Mouse (Mus musculus) layer of hippocampus, postnatal 14 days (tissue): ENCODE measurements around the gene Srarp. TPM values are rescaled to one million over a fixed set of nuclear protein-coding genes. Genes with fewer than 3 reads are reported as not detected.

Source experiments
- DNase-seq, 2 experiments: peaks; one replicate each; pipeline ENCODE4 v3.0.0; 2021 to 2022; ENCODE audit warnings: low spot score in 2 of 2, mixed read lengths in 1 of 2
- total RNA-seq, 2 experiments: library from RNA; stranded (reverse); gene quantifications; 2 replicates each; pipeline ENCODE4 v1.2.3; 2021

Gene Srarp
- total RNA-seq, 2 experiments from 2014 or later: 4.0 to 4.4 TPM

GRCm38 (mm10) chr4:141458236-141458635, 22.3 kb upstream of the Srarp start:
- no peak for DNase-seq

DNA sequence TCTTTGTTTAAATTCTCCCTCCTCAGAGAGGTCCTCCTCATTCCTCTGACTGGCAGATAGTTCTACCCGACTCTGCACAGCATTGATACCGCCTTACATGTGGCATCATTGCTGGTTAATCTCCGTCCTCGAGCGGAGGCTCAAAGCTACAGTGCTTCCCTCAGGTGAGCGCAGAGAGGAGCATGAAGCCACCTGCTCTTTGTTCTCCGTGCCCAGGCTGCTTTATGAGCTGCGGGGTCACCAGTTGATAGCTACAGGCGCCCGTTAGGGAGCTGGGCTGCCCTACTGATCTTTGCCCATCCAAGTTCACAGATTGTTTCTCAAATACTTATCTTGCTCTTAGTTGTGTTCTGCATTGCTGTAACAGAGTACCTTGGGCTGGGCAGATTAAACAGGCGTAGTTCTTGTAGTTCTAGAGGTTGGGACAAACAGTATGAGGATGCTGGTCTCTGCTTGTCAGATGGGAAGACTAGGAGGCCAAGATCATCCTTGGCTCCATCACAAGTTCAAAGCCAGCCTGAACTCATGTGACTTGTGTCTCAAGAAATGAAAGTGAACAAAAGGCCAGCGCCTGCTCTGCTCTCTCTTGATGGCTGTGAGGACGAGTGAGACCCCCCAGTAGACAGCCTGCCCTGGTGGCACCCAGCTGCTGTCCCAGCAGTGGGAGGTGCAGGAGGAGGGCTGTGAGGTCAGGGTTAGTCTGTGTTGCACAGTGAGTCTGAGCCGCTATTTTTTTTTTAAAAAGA, 20.5 kb upstream of the Srarp start:
- no peak for DNase-seq

DNA sequence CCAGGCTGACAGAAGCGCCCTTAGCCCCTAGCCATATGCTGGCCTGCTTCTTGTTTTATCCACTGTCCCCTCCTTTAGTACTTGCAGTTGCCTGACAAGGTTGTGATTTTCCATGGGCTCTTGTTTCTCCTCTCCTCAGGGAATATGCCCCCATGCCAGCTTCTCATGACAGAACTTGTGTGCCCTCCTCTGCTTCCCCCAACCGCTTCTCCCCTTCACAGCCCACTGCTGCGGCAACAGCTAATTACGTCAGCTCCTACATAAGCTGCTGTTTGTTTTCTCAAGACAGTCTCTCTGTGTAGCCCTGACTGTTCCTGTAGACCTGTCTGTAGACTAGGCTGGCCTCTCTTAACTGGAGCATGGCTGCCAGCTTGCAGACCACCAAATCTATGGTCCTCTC, 19.6 kb upstream of the Srarp start:
- DNase-seq: no peak

GRCm38 (mm10) chr4:141454581-141455350, 18.9 kb upstream of the Srarp start:
- no peak for DNase-seq

DNA sequence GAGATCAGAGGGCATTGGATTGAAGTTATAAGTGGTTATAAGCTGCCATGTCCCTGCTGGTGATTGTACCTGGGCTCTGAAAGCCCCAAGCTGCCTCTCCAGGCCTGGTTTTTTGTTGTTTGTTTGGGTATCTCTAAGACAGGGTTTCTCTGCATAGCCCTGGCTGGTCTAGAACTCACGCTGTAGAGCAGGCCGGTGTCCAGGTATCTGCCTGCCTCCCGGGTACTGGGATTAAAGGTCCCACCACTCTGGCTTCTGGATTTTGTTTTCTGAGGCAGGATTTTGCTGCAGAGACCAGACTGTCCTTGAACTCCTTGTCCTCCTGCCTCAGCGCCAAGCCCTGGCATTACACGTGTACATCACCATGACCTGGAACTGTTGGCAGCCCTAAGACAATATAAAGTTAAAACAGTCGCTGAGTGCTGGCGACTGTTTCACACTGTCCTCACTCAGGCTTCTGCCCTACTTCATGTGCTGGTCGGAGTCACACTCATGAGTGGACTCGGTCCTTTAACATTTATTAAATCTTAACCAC, 16.1 kb upstream of the Srarp start:
- DNase-seq: no peak

- DNase-seq: no peak
Observed at GRCm38 (mm10) chr4:141451251-141451650, 15.3 kb upstream of the Srarp start.

GRCm38 (mm10) chr4:141446211-141446610, 10.3 kb upstream of the Srarp start:
- no peak for DNase-seq

DNA sequence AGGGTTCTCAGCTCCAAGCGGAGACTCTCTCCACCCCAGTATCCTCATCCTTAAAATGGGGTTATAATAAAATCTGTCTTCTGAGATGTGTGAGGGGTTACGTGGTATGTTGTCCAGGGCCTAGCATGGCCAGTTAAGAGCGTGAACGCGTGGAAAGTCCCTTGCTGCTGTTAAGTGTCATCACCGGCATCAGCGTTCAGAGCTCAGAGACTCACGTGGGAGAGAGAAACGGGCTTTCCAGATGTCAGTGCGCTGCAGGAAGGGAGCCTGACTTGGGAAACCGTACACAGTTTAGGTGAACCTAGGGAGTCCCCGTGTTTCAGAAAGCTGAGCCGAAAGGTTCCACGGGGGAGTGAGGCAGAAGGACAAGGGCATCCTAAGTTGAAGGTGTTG, 9.4 kb upstream of the Srarp start:
- DNase-seq: no peak

DNA sequence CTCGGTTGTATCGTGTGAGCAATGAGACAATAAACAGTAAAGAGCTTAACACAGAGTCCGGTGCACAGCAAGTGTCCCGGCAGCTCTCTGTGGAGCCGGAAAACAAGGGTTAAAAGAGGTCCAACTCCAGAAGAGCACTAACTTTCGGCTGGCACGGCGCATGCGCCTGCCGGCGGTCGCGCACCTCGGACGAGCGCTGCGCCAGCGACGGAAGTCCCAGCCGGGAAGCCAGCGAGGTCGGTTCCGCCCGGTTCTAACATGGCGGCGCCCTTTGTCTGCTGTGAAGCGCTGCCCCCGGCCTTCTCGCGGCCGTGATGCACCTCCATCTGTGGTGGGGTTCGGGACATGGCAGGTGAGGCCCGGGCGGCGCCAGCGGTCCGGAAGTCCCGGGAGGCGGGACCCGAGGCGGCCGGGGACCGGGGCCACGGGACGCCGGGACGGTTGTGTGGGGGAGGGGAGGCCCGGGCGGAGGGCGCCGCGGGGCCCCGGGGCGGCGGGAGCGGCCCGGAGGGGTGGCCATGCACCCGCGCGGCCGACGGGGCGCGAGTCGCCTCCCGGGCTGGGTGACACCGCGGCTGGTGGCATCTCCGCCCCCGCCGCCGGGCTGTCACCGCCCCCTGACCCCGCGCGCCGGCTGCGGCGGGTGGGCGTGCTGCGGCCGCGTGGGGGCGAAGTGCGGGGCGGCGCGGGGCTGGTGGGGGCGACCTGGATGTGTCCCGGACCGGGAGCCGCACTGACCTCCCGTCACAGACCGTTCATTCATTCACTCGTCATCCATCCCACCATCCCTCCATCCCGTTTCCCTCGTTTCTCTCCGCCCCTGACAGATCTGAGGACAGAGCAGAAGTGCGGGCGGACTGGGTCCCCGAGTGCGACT, 8.8 kb upstream of the Srarp start, which contains the start of gene Zbtb17:
Zbtb17 (plus strand) TSS at position 204 of the 877 bp plus-strand sequence.
- DNase-seq: peak; percentile 85 to 90

DNA sequence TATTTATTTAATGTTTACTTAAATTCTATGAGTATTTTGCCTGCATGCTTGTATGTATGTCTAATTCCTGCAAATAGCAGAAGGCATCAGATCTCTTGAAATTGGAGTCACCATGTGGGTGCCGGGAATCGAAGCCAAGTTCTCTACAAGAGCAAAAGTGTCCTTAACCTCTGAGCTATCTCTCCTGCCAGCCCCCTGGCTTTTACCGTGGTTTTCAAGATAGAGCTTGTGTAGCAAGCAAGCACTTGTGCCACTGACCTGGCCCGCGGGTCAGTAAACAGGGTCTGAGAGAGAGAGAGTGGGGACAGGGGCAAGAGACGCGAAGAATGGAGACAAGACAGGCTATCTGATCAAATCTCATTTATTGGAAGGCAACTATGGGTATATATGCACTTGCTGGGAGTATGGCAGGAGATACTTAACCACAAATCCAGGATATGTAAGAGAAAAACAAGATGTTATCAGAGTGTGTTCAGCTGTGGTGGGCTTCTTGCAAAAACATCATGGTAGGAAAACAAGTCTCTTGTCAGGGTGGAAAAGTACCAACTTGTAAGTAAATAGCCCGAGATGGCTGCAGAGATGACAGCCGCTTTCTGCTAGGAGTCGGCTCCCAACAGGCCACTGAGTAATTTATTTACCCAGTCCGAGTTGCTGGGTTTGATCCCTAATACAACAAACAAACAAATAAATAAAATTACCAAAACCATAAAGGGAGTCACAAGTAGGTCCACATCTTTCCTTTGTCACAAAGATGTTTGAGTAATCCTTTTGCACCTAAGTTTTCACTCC, 7.9 kb upstream of the Srarp start:
- no peak for DNase-seq

GRCm38 (mm10) chr4:141440877-141441276, 5.0 kb upstream of the Srarp start:
- no peak for DNase-seq

DNA sequence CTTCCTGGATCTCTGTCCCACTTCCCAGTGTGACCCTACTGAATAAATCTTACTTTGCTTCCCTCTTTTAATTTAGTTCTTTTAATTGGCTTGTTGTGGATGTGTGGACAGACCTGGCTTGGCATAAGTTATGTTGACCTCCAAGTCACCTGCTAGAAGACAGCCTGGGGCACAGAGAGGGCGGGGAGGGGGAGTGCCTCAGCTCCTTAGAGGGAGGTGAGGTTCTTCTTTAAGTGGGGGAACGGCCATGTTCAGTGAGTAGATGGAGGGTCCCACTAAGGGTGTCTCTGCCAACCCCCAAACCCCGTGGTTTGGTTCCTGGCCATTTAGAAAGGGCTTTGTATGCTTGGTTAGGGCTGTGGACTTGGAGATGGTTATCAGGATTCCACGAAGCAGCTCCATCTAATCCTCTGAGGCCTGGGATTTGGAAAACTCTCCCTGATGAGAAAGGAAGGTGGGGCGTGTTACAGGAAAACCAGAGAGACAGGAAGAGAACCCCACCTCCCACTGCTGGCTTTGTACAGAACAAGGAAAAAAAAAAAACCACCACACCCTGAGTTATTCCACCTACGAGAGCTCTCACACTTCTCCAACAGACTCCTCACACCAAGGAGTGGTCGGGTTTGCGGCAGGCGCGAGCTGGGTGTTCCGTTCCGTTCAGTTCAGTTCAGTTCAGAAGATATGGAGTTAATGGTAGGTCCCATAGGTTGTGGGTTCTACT, 3.3 kb upstream of the Srarp start:
- DNase-seq: no peak

DNA sequence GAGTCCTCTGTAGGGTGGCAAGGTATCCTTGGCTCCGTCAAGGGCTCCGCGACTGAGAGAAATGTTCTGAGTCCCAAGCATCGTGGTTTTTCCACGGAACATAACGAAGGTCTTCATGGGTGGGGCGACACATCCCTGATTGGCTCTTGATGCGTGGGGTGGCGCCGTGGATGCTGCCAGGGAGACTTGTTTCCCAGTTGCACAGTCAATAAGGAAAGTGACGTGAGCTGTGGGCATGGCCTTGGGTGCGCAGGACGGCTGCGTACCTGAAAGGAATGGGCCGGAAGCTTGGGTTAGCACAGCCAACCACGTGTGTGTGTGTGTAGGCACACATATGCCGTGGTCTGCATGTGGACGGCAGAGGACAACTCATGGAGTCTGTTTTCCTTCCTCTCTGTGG, 2.7 kb downstream of the Srarp start:
- DNase-seq: no peak

DNA sequence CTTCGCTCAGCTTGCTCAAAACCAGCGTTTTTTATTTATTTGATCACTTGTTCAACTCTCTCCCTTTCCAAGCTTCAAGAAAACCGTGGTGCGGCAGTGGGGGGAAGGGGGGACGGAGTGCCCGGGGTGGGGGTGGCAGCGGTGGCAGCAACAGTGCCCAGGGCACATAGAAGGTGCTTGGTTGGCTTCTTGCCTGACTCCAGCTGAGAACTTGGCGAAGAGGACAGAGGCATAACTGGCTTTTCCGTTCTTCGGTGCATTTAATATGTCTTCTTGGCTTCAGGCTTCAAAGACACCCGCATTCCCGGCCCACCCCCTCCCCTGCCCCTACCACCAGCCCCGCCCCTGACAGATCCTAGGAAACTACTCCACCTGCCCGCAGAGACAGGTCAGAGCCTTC, 3.2 kb downstream of the Srarp start:
- DNase-seq: no peak

DNA sequence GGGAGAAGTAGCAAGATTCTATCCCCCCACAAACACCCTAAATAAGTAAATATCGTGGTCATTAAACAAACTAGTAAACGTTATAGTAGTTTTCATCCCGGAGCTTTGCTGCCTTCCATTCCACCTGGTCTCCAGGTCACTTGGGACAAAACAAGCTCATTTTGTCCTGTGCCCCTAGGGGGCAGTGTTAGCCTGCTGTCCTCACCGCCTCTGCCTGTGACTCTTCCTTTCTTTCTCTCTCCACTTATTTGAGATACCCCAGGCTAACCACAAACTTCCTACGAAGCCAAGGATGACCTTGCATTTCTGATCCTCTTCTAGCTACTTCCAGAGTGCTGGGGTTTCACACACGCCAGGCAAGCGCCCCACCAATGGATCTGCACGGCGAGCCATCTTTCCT, 4.9 kb downstream of the Srarp start:
- DNase-seq: peak in 1 of 2 experiments; percentile 55

GRCm38 (mm10) chr4:141429847-141430246, 6.1 kb downstream of the Srarp start:
- no peak for DNase-seq

DNA sequence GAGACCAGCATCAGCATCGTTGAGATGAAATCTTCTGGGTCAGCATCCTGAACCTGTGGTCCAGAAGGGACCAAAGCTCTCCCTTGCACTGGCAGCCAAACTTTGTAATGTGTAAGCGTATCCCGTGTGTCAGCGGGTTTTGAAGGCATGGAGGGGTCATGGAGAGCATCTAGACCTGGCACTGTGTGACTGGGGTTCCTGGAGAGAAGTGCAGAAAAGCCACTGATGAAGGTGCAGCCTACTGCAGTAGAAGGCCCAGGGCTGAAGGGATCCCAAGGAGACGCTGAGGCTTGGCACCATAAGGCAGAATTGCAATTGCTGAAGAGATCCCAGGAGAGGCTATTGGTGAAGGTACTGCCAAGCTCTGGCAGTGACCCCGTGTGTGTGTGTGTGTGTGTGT, 6.5 kb downstream of the Srarp start:
- no peak for DNase-seq

DNA sequence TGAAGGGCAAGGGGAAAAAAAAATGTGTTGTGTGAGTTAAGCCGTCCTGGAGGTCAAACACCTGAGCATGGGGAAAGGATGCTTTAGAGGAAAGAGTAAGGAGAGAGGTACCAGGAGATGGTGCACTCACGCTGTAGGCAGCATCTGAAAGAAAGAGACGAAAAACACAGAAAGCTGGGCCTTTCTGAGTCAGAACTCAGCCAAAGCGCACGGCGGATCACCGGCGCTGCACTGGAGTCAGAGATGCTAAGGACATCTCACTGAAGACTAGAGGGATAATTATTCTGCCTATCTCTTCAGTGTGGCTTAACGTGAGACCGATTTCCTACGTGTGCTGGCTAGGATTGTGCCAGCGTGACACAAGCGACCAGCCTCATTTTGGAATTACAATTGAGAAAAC, 8.0 kb downstream of the Srarp start:
- DNase-seq: no peak

DNA sequence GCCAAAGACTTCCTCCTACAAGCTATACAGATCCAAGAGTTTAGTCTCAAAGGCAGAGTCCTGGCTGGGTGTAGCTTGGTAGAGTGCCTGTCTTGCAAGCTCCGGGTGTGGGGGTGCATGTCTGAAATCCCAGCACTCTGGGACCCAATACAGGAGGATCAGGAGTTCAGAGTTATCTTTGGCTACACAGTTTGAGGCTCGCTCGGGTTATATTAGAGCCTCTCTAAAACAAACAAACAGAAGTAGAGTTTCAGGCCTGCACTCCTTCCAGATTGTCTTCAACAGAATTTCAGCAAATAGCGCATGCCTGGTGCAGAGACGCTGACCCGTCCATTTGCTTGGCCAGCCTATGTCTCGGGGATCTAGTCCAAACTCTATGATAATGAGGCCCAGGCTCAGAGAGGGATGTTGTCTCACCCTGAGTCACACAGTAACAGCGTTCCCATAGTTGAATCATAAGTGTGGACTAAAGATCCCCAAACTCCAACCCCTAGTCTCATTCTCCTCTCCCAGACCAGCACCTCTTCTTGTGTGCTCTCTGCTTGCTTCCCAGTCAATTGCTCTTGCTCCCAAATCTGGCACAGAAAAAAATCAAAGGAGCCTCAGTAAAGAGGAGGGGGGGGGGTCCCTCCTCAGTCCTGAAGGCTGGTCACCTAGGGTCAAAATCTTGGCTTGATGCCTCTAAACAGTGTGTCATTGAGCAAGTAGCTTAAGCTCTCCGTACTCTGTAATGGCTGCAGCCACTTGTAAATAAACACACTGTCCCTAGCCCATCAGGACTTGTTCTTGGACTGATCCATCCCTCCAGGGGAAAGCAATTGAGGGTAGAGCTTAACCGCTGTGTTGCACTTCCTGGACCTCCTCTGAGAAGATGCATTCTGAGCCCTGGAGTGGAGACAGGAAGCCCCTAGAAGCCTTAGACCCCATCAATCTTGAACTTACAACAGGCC, 8.8 kb downstream of the Srarp start:
- DNase-seq: peak in 1 of 2 experiments; percentile 24
